Mouse (Mus musculus) adrenal gland, postnatal 14 days (tissue): Measurements from ENCODE around the gene Batf3. TPM values are rescaled to one million over a fixed set of nuclear protein-coding genes. Genes with fewer than 3 reads are reported as not detected.
A peak's percentile ranks its signal among the peaks of the same experiment; 100 is the strongest.

Source experiments
- DNase-seq: peaks from one replicate; pipeline ENCODE4 v3.0.0; 2021; ENCODE audit warnings: mixed read lengths
- total RNA-seq: library from RNA; stranded (reverse); gene quantifications from 2 replicates; pipeline ENCODE4 v1.2.3, GENCODE M21; 2021

Batf3 gene
- total RNA-seq, 1 experiment from 2014 or later, result 2.0 TPM

DNA sequence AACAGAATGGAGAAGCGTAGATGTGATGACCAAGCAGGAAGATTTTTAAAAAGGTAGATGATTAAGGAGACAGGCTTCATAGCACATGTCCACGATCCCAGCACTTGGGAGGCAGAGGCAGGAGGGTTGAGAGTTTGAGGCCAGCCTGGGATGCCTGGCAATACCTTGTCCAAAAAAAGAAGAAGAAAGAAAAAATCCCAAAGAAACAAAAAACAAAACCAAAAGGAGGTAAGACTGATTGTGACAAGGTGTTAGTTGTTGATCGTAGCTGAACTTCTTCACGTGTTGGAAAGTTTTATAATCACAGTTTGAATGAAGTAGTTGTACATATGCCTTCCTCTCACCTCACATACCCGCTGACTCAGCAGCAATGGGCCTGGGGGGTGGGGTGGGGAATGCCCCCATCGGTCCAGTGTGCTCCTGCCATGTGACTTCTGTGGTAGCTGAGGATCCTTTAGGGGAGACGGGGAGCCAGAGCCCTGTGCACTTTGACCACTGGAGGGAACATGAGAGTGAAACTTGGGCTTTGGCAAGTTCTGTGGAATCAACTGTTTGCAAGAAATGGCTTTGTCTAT, 11.3 kb upstream of the Batf3 start:
- DNase-seq, result no peak

DNA sequence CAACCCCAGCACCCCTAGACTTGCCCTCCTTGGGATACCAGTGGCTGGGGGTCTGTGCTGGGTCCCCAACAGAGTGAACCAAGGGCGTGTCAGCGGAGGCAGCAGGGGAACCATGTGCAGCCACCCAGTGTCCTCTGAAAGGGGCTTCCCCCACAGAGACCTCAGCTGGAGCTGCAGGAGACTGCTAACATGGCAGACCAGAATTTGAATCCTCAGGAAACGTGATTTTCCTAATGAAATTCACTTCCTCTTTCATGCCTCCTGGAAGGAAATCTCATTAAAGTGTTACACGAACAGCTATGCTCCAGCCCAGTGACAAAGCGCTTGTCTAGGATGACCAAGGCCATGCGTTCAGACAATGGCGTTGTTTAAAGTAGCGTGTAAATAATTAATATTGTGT, 10.7 kb upstream of the Batf3 start:
- DNase-seq, result no peak

DNA sequence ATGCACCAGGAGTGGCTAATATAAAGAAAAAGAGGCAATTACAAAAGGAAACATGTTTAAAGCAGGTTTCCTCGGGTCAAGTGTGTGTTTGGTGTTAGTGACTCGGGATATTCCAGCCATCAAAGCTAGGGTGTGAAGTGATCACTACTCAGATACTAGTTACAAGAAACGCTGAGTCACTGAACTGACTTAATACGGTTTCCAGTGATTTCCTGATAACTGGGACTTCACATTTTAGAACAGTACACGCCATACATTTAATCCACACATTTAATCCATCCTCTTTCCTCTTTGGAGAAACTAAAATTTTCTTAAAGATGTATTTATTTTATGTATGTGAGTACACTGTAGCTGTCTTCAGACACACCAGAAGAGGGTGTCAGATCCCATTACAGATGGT, 9.7 kb upstream of the Batf3 start:
- no peak for DNase-seq

DNA sequence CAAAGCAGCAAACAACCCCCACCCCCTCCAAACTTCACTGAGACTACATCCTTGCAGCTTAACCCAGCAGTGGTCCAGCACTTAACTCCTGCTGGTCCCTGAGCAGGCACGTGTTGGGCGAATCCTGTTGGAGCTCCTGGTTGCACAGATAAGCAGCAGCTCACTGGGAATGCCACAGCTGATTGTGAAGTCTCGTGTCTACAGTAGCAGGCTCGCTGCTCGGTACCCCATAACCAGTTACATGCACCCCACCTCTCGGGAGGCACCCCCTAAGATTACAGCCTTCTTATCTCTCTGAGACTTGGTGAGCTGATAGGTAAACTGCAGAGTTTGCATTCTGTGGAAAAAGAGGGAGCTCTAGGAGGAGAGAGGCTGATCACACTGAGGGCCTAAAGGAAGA, 8.3 kb upstream of the Batf3 start:
- DNase-seq, result no peak

DNA sequence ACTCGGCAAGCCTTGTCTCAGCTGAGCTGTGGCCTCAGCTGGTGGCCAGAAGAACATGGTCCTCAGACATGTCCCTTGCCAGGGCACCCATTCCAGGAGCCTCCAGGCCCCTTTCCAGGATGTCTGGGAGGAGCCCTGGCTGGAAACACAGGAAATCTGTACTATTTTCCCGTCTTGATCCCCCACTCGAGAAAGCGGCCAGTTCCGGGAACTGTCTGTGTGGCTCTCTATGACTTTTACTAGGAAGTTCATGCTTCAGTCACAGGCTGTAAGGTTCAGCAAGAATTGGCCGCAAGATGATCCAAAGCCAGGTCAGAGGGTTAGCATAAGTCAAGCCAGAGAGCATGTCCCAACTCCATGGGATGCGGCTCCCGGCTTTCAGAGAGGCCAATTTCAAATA, 5.6 kb upstream of the Batf3 start:
- no peak for DNase-seq

DNA sequence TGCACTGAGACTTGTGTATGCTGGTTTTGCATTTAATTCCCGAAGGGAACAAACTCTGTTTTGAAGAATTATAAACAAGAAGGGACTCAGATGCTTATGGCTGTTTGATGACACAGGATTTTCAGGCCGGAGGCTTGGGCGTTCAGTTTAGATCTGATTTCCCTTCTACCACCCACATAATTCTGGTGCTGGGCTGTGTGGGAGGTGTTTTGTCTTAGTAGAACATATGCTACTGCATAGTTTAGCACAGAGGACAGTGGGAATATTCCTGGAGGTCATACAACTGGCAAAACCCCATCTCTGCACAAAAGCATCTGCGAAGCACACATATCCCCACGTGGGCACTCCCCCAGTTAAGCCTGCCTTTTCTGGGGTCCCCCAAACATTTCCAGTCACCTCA, 4.1 kb upstream of the Batf3 start:
- no peak for DNase-seq

DNA sequence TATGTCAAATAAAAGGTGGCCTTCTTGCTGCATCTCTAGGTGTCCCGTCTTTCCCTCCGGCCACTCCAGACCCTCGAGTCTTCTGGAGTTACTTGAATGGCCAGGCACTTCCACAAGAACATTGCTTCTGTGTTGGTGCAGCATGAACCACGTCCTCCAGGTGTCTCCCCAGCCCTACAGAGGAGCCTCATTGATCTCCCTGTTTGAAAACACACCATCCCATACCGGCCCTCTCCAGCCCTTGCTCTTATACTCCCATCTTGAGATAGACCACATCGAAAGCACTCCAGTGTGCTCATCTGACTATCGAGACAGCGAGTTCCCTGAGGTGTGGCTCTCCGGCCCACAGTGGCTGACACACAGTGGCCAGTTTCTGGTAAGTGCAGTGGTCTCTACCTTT, 2.6 kb upstream of the Batf3 start:
- no peak for DNase-seq

DNA sequence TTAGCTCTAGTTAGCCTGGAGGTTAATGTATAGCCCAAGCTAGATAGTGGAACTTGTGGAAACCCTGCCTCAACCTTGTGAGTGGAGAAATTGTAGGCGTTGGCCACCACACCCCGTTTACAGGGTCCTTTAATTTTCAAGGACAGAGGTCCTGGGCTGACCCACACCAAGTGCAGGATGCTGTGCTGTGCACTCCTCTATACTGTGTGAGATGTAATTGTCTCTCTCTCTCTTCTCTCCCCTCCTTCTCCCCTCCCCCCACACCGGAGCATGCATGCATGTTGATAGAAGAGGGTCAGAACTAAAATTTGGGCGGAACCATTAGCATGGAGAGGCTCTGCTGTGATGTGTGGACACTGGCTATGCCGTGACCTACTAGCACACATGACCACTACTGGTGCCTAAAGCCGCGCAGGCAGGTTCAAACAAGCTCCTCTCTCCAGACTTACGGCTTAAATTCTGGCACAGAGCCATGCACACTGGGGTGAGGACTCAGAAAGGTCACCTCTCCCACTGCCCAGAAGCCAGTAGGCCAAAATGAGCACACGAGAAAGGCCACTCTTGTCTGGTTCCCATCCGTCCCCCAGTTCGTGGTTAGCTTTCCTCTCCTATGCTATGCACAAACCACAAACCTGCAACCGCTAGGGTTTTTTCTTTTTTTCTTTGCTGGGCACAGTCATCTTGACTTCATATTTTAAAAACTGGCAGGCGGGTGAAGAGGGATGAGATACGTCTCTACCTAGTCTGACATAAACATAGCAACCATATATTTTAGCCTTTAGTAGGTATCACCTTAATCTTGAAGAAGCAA, 571 bp upstream of the Batf3 start:
- DNase-seq, result no peak

DNA sequence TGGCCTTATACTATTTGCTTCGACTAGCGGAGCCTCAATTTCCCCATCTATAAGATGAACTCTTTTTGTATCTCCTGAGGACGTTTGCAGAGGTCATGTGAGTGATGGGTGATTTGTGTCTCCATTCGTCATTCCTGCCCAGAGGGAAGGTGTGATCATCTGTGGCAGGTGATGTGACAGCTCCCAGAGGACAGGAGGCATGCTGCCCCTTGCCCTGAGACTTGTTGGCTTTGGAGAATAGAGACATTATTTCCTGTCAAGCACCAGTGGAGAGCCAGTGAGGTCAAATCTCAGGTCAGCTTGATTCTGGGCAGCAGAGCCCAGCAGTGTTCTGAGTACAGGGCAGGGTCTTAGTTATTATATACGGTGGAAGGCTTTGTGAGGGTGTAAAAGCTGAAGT, 1.5 kb downstream of the Batf3 start:
- DNase-seq, result no peak

DNA sequence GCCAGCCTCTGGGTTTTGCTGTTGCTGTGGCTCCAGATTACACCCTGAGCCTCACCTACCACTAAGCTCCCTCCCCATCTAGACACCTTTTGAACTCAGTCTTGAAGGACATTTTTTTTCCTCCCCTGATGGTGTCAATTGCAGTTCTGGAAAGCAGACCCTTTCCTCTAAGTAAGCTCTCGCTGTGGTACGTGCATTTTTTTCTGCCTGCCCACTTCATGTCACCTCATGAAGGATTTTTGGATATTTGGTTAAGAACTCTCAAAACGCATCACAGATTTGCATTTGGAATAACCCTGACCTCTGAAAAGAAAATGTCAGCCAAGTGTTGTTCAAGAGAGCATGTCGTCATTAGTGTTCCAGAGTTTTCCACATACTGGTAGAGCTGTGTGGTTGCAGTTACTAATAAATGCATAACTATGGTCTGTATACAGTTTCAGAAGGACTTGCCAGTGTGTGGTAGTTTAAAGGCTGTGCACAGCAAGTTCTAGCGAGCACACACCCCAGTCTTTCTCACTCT, 2.2 kb downstream of the Batf3 start:
- DNase-seq, result no peak

DNA sequence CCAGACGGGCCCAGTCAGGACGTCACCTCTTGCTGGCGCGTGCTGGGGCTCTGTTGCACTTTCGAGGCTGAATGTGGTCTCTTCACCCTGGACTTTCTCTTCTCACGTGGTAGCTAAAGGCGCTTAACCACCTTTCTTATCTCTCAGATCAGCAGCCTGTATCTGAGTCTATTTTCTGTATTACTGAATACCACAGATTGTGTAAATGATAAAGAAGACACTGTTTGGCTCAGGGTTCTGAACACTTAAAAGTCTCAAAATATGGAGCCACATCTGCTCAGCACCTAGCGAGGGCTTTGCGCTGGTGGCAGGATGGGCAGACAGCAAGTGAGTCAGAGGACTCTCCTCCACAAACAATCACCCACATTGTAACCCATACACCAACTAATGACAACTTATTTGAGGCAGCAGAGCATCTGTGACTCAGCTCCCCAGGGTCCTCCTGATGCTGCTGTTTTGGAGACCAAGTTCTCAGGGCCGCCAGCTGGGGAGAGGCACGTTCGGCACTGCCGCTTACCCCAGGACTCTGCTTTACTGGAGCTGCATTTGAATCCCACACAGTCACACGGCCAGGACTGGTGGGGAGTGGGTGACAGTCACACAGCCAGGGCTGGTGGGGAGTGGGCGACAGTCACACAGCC, 5.2 kb downstream of the Batf3 start:
- no peak for DNase-seq

DNA sequence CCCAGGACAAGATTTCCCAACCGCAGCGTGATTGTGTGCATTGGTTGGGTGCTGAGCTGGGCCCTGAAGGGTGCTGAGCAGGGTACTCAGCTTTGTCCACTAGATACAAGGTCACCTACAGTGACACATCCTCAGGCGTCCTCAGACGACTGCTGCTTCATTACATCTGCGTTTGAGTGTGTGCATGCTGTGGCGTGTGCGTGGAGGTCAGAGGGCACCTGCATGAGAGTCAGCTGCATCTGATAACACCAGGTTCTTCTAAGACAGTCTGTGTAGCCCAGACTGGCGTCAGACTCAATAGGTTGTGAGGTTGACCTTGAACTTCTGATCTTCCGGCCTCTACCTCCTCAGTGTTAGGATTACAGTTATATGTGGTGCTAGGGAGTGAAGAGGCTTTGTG, 7.6 kb downstream of the Batf3 start:
- no peak for DNase-seq

DNA sequence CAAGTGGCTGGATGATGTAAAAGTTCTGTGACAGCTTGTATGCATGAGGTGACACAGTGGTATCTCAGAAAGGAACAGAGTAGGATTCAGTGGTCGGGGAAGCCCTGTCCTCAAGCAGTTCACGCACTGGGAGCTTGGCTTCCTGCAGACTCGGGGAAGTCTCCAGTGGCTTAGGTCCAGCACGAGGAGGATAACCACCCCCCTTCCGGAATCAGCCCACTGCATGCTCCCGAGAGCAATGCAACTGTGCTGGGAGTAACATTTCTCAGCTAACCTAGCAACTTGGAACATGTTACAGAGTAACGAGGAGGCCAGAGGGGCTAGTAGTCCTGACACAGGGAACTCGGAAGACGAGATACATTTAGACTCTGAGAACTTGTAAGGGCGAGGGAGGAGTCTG, 9.7 kb downstream of the Batf3 start:
- DNase-seq, result no peak

DNA sequence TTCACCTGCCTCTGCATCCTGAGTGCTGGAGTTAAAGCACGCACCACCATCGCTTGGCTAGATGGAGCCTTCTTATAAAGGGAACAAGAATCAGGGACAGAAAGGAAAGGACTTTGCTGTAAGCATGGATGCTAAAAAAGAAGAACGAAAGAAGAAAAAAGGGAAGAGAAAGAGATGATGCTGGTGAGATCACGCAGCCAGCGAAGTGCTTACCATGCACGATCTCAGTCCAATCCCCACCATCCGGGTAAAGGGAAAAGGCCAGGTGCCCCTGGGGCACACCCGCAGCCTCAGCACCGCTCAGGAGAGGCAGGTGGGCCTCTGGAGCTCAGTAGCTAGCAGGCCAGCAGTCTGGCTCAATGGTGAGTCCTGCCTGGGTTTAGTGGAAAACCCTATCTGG, 12.3 kb downstream of the Batf3 start:
- no peak for DNase-seq

DNA sequence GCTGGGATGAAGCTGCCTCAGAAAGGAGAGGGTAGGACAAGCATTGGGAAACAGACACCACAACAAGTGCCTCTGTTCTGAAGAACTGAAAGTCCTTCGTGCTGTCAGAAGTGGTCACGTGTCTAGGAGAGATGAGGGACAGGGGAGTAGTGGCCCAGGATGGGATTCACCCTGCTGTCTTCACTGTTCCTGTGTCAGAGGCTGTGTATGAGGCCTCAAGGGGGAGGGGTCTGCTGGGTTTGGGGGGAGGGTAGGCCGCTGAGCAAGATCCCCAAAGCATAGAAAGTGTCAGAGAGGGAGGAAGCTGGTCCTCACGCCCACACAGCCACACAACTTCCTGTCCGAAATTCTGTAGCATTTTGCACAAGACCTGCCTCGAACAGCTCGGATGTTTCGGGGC, 13.5 kb downstream of the Batf3 start:
- no peak for DNase-seq

DNA sequence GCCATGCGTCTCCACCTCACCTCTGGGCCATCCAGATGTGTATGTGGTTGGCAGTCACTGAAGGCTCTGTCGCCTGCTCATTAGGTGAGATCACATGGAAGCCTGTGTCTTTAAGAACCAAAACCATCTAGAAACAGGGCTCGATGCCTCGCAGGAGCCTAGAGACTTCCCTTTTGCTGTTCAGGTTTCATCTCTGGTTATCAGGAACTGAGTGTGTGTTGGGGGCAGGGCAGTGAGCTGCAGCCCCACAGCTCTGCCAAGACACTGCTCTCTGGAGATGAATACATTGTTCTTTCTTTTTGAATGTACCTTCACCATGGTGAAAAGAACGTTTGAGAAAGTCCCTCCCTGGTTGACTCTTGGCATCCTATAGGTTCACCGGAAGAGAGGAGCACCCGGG, 17.2 kb downstream of the Batf3 start:
- no peak for DNase-seq

DNA sequence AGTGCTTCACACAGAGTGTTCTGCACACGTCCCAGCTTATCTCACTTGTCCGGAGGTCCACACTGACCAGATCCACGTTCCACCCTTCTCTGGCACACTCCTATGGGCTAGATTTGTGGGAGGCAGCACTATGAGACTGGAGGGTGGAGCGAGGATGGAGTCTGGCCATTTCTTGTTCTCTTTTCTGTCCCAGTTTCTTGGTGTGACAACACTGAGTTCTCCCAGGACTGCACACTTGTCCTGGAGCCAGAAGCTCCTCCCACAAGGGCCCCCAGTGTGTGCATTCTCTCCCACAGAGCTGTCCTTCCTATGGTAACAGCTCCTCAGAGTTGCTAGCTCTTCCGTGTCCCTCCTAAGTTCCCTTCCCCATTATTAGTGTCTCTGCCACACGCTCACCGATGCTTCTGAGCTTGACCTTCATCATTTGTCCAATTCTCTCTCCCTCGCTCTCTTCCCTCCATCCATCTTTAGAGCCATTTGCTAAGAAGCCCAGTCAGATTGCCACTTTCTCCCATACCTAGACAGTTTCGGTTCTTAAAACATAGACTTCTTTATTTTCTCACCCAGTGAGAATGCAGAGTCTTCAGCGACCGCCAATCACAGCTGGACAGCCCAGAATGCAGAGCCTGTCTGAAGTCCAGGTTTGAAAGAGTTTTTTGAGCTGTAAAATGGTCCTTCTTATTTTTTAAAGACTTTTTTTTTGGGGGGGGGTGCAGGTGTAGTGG, 18.0 kb downstream of the Batf3 start:
- no peak for DNase-seq

DNA sequence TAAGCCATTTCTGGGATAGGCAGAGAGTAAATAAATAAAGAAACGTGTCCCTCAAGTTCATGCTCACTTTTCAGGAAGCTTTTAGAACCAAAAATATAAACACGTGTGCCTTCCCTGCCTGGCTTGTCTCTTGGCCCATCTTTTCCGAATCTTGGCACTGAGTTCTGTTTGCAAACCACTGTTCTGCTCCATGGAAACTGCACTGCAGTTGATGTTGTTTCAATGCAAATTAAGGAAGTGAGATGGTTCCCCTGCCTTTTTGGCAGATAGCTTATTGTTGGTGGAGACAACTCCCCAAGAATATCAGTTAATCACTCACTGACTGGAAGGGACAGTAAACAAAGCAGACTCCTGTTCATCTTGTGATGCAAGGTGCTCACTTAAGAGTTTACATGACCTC, 25.1 kb downstream of the Batf3 start:
- no peak for DNase-seq

DNA sequence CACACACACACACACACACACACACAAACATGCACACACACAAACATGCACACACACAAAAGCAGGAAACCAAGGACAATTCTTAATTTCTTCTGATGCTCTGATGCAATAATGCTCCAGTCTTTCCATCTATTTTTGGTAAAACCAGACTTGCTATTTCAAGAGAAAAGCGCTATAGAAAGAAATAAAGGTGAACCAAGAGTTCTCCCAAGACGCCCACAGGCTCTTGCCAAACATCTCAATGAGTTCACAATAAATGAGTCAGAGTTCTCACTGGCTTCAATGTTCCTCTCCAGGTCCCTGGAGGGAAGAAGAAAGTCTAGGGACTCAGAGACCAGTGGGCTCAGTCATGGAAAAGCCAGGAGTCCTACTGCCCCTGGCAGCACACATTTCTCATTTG, 26.0 kb downstream of the Batf3 start:
- no peak for DNase-seq

DNA sequence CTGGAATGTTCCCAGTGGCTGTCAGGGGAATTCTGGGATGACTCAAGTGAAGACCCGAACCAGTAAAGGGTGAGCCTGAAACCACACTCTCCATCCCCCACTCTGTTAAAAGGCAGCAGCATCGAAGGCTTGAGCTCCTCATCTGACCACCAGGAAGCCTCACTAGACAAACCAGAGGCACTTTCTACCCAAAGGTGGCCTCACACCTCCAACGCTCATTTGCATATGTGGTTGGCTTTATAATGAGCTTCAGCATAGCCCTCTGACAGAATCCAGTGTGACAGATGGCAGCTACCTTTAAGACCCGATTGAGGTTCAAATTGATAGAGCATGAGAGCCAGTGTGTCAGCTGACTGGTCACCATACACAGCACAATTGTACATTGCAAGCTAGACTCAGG, 26.6 kb downstream of the Batf3 start:
- no peak for DNase-seq

DNA sequence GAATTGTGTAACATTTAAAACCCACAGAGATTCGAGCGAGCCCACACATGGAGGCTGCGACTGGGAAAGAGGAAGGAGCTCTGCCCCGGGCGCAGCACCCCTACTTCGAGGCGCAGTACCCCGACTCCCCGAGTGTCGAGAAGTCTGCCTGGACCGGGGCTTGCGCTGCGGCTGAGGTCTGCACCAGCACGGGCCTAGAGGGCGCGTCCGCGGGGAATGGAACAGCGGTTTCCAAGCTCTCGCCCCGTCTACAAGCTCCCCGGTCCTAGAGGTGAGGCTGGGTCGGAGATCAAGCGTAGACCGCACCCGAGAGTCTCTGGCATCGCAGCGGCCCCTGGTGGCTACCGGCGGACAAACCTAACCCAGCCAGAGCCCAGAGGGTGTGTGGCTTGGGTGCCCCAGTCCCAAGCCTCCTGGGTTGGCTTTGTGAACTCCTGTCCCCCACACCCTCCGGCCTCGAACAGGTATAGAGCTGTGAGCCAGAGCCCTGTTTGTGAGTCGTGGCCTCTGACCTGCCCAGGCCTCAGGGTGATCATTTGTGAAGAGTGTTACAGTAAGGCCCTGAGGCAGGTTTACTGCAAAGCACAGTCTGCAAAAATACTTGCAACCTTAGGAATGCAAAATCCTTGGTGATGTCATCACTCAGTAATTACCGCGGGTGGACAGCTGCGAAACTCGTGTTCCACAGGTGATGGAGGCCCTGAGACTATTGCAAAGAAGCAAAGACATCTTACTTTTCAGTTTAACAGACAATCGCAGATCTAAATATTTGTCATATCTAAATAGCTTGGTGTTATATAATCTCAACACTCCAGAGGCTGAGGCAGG, 28.4 kb downstream of the Batf3 start:
- peak; percentile 80 for DNase-seq

DNA sequence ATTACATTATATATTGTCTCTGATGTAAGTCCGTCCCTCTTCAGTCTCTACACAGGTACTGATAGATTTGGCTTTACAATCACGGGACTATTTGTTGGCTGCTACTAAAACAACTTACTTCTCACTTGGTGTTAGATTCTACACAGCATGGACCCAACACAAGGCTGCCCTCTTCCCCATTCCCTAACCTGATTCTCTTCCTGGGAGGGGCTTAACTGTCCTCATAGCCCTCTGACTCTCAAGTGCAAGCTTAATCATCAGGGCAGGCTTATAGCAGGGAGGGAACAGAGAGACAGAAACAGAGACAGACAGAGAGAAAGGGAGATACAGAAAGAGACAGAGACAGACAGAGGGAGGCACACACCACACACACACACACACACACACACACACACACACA, 34.0 kb downstream of the Batf3 start:
- DNase-seq, result no peak
